Mouse (Mus musculus): ENCODE data around the gene Efcab11.
A peak's percentile ranks its signal among the peaks of the same experiment; 100 is the strongest.
"Not testable (repeated sequence)": the region's sequence is repeated elsewhere in the genome, so short reads cannot be mapped to it uniquely, and the experiment has no call there.

Gene Efcab11

DNA sequence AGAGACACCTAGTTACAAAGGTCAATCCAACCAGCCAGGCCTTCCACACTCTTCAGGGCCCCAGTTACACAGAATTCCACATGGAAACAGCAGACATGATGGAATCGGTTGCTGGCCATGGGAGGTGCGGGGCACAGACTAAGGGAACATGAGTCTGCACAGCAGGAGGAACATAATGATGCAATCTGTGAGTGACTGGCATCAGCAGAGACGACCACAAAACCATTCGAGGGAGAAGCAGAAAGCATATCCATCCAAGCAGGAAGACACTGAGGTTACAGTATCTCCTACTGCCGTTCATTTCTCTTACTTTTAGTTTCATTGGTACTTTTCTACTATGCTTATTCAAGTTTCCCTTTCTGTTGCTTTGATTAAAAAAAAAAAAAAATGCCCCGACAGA, 9.6 kb downstream of the Efcab11 start:
- ATAC-seq (ENCODE audit: low TSS enrichment): no peak

DNA sequence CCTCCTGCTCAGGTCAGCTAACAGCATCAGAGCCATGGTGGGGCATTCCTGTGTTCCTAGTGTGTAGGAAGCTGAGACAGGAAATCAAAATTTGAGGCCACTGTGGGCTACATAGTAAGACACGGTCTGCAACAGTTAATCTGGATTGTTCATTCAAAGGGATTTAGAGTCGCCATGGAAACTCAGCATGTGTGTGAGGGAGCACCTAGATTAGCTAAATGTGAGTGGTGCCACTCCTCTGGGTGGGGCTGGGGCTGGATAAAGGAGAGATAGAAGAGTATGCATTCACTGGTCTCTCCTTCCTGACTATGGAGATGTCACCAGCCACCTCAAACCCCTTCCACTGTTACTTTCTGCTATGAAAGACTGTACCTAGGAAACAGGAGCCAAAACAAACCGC, 10.8 kb downstream of the Efcab11 start:
- ATAC-seq (ENCODE audit: low TSS enrichment): no peak

DNA sequence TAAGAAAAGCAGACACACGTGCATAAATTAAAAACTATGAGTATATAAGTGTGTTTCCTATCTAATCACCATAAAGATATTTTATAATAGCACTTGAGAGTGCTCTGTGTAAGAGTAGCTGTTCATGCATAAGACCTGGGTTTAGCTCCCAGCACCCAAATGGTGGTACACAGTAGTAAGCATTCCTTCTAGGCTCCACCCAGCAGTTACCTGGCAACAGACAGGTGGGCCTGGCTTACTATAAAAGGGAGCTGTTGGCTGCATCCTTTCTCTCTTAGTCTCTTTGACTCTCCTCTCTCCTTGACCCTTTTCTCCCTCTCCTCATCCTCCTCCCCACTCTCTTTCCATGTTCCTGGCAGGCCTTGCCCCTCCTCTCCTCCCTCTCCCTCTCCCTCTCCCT, 15.4 kb downstream of the Efcab11 start:
- no peak for ATAC-seq (ENCODE audit: low TSS enrichment)

DNA sequence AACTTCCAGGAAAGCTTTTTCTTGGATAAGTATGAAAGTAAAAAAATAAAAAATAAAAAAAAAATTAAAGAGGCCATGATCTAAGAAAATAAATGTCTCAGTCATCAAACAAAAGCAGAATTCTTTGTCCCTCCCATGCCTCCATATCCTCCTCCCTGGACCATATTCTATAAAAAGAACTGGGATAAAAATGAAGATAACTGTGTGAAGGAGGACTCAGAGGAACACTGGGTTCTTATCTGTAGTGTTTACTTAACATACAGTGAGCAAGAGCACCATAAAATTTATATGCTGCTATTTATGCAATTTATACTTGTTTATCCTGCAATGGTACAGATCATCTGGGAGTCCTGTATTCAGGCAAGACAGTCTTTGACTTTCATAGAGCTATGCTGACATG, 19.6 kb downstream of the Efcab11 start:
- ATAC-seq (ENCODE audit: low TSS enrichment): no peak

DNA sequence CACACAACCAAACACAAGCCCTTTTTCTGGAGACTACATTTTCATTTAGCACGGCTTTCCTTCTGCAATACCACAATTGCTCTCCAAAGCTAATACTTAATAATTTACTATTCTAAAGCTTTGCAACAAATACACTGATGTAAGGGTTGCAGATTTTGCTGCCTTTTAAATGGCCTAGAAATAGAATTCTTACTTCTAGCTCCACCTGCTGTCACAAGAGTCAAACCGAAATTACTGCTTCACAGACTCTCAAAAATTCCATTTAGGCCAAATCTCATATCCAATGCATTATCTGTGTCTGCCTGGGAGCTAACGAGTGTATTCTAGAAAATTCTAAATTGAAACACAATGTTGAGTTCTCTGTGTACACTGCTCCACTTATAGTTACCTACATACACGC, 23.3 kb downstream of the Efcab11 start:
- ATAC-seq (ENCODE audit: low TSS enrichment): peak; percentile 47; the same call in 1 of the 2 replicates

DNA sequence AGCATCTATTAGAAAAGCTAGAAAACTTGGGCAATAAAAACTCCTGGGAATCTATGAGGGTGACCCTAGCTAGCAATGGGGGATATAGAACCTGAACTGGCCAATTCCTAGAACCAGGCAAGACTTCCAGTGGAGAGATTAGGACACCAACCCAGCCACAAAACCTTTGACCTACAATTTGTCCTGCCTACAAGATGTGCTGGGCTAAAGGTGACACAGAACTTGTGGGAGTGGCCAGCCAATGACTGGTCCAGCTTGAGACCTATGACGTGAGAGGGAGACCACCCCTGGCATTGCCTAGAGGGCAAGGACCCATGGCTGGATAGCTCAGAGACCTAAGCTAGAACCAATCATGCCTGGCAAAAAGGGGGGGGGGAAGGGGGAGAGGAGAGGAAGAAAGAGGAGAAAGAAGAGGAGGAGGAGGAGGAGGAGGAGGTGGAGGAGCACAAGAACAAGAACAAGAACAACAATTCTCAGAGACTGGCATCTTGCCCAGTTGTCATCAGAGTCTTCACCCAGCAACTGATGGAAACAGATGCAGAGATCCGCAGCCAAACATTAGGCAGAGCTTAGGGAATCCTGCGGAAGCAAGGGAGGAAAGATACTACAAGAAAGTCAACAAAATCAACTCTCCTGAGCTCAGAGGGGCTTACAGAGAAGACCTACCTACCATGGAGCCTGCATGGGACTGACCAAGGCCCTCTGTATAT, 24.7 kb downstream of the Efcab11 start:
- no peak for ATAC-seq (ENCODE audit: low TSS enrichment)

DNA sequence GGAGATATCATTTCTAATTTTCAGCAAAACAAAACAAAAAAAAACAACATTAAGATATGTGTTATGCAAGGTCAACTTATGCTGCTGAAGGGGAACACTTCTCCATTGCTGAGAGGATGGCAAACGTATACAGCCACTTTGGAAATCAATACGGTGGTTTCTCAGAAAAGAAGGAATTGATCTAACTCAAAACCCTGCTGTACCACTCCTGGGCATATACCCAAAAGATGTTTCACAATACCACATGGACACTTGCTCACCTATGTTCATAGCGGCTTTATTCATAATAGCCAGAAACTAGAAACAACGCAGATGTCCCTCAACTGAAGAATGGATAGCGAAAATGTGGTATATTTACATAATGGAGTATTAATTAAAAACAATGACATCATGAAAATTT, 25.6 kb downstream of the Efcab11 start:
- no peak for ATAC-seq (ENCODE audit: low TSS enrichment)

DNA sequence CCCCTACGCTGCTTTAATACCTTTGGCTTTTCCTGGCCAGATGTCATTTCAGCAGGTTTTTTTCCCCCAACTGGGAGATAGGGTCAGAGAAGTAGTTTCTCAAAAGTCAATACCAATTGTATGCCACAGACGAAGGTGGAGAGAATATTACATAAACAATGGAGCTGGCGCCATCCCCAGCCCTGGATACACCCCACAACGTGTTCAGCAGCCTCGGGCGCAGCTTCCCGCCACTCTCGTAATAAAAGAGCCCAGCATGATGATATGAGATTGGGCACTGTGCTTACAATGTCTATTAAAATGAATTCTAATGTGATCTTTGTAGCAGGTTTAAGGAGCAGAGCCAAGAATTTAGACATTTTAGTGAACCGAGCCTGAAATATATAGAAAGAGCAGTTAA, 28.2 kb downstream of the Efcab11 start:
- no peak for ATAC-seq (ENCODE audit: low TSS enrichment)

DNA sequence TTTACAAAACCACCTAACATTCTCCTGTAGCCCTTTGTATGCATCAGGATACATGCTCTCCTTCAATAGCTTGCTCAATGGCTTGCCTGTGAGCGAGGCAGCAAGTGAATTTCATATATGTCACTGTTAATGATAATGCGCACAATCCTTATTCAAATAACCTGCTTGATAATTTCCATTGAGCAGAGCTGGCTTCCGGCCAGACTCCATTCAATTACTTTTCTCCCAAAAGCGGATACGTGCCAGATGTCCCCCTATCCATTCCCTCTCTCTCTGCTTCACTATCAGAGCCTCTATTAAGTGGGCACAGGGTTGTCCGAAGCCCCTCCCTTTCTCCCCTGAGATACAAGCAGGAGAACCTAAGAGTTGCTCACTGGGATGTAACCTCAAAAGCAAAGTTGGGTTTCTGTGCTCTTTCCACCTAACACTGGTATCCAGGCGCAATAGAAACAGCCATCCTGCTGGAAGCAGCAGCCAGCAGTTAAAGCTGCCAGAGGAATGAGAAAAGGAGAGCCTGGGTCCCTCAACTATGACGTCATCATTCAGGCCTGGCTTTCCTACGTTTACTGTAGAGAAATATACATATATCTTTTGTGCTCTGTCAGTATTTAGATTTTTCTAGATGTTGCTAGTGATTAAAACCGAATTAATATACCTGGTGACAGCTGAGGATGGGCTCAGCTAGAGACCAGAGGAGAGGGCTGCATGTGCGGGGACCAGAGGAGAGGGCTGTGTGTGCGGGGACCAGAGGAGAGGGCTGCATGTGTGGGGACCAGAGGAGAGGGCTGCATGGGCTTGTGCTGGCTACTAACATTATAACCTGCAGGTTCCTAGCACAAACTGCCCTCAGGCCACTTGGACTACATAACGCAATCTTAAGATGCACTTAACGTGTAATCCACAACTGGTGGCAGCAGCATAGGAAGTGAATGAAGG, 30.6 kb downstream of the Efcab11 start:
- no peak for ATAC-seq (ENCODE audit: low TSS enrichment)

DNA sequence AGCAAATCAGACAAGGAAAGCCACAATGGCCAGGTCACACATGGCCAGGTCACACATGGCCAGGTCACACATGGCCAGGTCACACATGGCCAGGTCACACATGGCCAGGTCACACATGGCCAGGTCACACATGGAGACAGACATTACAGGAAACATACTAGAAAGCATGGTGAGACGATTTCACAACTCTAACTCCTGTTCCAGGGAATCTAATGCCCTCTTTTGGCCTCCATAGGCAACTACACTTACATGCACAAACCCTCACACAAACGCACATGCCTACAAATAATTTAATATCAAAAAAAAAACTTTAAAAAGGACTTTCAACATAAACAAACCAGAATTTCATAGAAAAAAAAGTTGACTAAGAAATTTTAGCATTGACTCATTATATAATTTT, 34.2 kb downstream of the Efcab11 start:
- ATAC-seq (ENCODE audit: low TSS enrichment): no peak

DNA sequence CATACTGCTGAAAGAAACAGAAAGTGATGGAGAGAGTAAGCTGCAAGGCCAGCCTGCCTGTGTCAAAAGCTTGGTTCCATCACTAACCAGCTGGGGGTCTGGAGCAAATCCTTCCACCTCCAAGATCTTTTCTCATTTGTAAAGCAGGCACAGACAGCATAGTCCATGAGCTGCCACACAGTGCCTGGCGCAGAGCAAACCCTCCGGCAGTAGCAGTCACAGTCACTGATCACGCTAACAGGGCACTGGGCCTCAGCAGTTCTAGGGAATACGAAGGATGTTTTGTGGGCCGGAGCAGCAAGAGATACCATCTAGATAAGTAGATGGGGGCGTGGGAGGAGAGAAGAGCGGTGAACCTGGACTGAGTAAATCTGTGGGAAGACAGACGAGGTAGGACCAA, 39.3 kb downstream of the Efcab11 start:
- ATAC-seq (ENCODE audit: low TSS enrichment): no peak

DNA sequence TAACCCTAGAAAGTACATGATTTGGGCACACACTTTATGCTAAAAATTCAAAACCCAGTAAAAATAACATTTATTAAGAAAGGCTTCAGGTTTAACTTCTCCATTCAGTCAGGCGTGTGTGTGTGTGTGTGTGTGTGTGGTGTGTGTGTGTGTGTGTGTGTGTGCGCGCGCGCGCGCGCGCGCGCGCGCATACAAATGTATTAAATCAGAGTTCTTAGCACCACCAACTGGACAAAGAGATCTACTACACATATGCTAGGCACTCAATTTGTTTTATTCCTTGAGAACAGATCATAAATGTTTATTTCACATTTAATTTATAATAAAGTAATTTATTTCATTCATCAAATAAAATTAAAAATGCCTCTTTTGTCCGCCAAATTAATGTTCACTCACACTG, 45.5 kb downstream of the Efcab11 start:
- no peak for ATAC-seq (ENCODE audit: low TSS enrichment)

DNA sequence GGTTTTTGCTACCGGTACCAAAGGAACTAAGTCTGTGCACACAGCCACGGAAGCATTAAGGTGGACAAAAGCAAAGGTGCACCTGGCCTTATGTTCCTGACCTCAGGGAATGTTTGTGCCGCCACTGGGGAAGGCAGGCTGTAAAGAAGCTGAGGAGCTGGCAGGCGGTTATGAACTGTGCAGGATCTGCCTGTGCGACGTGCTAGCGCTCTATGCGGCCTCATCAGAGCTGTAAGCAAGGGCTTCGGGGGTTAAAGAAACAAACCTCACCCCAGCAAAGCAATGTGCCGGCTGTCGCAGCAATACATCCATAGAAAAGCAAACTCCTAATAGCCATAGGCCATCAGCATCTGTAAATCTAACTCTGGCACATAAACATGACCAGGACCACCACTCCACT, 46.1 kb downstream of the Efcab11 start:
- ATAC-seq (ENCODE audit: low TSS enrichment): no peak

DNA sequence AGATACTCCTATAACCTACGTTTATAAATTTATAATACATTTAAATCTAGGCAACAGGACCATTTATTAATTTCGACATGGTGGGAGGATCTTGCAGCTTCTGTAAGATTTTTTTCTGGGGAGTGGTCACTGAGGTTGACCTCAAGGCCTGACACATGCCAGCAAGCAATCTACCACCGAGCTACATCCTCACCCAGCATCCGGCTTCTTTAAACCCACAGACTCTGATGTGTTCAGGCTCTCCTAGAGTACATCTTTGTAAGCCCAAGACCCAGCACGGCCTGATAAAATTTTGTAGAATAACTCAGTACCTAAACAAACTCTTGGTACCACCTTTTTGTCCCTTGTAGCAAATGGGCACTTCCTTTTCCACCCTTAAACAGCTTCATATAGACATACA, 46.7 kb downstream of the Efcab11 start:
- no peak for ATAC-seq (ENCODE audit: low TSS enrichment)

DNA sequence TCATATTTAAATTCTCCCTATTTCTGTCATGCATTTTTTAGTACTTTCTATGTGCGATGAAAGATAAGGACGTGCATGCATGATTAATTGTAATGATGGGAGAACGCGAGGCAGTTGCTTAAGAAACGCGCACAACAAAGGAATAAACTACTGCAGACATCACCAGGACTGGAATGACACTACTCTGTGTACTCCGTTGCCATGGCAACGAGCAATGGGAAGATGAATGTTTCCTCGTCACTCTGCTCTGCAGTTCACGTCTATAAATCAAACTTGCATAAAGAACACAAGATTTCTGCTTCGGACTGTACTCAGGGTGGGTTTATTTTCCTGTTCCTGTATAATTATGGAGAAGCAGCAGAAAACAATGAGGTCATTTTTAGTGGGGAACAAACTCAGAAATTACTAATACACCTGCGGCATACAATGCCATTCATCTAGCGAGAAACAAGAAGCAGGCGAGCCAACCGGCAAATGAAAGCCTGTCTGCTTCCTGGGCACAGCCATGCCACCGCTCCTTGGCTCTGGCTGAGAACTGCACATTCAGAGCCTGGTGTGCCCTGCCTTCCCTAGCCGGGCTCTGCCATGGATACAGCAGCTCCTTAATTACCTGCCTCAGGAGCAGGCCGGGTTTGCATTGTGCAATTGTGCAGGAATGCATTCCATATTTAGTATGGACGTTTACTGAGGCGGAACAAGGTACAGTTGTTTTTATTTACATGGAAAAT, 47.7 kb downstream of the Efcab11 start:
- ATAC-seq (ENCODE audit: low TSS enrichment): peak; percentile 73

DNA sequence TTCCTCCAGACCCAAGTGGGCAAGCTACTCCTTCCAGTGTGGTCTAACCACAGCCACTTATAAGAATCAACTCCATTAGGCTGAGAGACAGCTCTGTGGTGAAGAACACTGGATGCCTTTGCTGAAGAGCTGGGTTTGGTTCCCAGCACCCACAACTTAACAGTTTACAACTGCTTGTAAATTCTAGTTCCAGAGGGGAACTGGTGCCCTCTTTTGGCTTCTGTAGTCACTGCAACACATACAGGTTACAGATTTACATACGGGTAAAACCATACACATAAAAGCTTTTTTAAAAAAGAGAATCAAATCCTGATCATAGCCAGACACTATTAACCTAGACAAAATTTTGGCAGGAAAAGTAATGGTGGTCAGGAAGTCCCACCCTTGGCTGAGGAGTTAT, 50.8 kb downstream of the Efcab11 start:
- no peak for ATAC-seq (ENCODE audit: low TSS enrichment)

DNA sequence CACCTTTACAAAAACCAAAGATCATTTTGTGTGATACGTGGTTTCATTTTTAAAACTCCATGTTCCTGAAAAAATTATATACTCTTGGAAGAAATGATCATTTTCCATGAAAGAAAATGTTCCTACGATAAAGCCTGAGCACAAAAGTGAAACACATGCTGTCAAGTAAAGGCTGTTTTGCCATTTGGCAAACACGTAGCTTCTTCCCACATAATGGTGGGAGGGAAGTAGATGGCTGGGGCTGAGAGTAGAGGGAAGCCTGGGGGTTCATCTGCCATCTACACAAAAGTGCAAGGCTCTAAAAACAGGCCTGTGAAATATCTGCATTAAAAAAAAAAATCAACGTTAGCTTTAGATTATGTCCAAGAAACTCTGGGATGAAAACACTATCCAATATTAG, 61.6 kb downstream of the Efcab11 start:
- ATAC-seq (ENCODE audit: low TSS enrichment): peak; percentile 62; the same call in 1 of the 2 replicates

DNA sequence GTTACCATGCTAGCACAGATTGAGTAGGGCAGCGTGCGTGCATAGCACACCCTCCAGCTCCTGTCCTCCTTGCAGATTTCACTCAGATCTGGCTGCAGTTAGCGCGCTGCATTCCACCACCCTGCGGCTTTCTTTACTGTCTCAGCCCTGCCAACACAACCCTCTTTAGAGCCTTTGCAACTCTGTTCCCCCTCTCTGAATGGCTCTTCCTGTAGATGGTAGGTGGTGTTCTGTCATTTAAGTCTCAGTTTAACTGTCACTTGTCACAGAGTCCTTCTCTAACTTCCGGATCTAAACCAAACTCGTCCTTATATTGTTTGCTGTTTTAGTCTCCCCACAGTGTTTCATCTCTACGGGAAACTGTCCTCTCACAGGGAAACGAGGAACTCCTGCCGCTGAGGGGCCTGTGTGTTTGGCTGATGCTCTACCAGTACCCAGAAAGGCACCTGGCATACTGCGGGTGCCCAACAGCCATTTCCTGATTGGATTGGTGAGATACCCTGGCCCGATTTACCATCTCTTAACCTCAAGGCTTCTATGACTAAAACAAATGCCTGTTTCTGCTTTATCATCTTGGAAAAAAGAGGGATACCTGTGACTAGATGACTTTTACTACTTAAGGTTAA, 62.8 kb downstream of the Efcab11 start:
- ATAC-seq (ENCODE audit: low TSS enrichment): peak; percentile 80

DNA sequence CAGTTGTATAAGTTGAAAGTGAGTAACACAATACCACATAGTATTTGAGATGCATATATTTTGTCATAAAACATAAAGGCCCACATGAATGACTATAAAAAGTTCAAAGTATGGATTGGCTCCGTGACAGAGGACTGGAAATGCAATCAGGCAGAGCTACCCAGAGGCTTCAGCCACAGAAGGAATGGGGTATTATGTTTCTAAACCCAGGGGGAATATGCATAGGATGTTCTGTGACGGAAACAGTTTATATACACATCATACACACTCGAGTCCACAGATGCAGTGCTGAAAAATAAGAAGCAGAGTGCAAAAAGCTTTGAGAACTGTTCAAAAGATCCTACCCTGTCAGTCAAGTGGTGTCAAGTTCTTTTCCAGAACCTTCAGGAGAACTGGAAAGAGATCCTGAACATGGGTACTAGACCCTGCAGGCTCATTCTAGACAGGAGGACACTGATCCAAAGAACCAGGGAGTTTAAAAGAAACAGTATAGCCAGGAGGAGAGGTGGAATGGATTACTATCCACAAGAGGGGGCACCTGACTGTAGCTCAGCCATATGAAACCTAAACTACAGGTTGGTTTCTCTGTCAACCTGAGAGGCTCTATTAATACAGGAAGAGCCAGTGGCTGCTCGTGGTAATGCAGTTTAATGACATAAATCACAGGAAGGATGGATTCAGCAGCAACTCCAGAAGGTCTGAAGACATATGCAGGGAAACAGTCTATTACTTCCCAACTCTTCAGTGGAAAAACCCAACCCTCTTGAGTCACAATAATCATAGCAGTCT, 64.9 kb downstream of the Efcab11 start:
- ATAC-seq (ENCODE audit: low TSS enrichment): no peak

DNA sequence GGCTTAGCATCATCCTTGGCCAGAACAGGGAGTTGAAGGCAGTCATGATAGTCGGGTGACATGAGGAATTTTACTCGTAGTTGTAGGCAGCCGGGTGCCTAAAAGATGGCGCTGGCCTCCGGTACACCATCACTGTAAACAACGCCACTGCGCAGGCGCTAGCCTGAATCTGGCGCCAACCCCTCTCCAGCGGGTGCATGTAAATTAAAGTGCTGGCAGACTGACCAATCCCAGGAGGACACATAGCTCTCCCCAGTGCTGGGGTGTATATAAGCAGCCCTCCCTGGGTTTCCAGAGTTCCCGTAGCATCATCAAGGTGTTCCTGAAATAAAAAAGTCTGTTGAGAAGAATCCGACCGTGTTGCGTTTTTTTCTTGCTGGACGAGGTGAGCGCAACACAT, 66.2 kb downstream of the Efcab11 start:
- not testable (repeated sequence) for ATAC-seq (ENCODE audit: low TSS enrichment)

DNA sequence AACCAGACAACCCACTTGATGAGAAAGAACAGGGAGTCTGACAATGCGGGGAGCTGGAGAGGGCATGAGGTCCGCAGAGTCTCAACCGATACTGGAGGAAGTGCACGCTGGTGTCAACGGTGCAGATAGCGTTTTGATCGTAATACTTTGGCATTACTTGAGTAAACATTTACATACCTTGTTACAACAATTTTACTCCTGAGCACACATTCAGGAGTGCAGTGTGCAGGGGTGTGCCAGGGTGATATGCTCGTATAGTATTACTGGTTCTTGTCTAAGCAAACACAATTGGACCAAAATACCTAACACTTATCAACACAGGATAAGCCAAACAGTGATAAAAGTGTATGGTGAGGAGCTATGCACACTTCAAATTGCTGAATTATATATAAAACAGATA, 69.0 kb downstream of the Efcab11 start:
- no peak for ATAC-seq (ENCODE audit: low TSS enrichment)

Measured in frontal cortex, adult (tissue).